In the genomic region with DNA sequence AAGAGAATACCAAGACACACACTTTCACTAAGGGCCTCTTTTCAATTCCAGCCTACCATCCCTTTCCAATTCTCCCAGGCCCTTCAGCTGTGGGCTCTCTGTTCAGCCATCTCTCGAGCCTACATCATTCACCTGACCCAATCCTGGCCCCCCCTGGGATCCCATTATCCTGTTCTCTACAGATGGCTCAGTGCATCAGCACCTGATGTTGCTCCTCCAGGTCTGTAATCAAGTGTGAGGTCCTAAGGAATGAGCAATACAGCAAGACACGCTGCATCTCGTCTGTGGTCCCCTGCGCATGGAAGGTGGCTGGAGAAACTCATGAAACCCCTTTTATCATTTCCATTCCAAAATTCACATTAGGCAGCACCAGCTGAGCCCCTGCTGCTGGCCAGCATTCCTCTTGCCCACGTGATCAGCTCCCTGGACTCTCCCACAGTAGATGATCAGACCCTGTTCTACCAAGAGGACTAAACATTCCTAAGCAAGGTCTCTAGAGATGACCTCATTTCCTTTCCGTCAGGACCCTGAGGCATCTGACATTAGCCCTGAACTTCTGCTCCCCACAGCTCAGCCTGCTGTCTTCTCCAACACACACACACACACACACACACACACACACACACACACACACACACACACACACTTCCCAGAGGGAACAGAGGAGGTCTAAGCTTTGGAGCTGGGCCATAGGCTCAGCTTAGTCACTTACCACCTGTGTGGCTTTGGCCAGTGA, we compare ENCODE assay signal across 8 mouse cellular contexts.
DNase-seq lines count a peak whose midpoint lies in the region; ATAC-seq lines count a peak whose summit lies in the region.

No protein-coding gene starts in this region.

- no peak overlapping the region for H3K4me3 ChIP-seq in hindbrain, embryonic 12.5 days

- peak; percentile 35 for DNase-seq in embryo, embryonic 10 days (ENCODE audit: low spot score)
- DNase-seq in embryo, embryonic 9.5 days (ENCODE audit: extremely low spot score), result no peak
- DNase-seq in embryo, embryonic 10.5 days (ENCODE audit: low spot score), result peak; percentile 41
- DNase-seq in lung, postnatal 10 days, result peak; percentile 56
- no peak for DNase-seq in layer of hippocampus, postnatal 10 days (ENCODE audit: low spot score in 2 of 2)
- no peak for DNase-seq in right cerebral cortex, adult 2 months (ENCODE audit: low spot score in 2 of 2)
- DNase-seq in spleen, adult 18-20 months, result no peak

- no peaks in the 10 kb centered on the region for H3K9me3 ChIP-seq in hindbrain, embryonic 12.5 days (replicated peaks)

- peak; percentile 67 for ATAC-seq in hindbrain, embryonic 12.5 days (ENCODE audit: low FRiP score)

- no peaks in the 10 kb centered on the region for H3K27me3 ChIP-seq in hindbrain, embryonic 12.5 days

- no peak overlapping the region for H3K9ac ChIP-seq in hindbrain, embryonic 12.5 days

- peak overlapping the region; percentile 62; the same call in 1 of the 2 replicates for H3K27ac ChIP-seq in hindbrain, embryonic 12.5 days

- 33% methylated on average over 6 of the region's 6 CpGs for WGBS in hindbrain, embryonic 12.5 days

- no peaks in the 10 kb centered on the region for H3K36me3 ChIP-seq in hindbrain, embryonic 12.5 days

- no peak overlapping the region for H3K4me2 ChIP-seq in hindbrain, embryonic 12.5 days (replicated peaks)

- peaks cover 14% of the 10 kb centered on the region for H3K4me1 ChIP-seq in hindbrain, embryonic 12.5 days

Comparison
In these comparisons a context has a peak if more than half of its experiments do, and no peak if none do; other contexts are left out.
1. DNase-seq: peak in embryo, embryonic 10 days (single experiment), embryo, embryonic 10.5 days (single experiment) and lung, postnatal 10 days (single experiment); none in embryo, embryonic 9.5 days (single experiment), layer of hippocampus, postnatal 10 days (0 of 2), right cerebral cortex, adult 2 months (0 of 2) and spleen, adult 18-20 months (0 of 2).